ENCODE assay signal across 8 mouse cellular contexts in the genomic region with DNA sequence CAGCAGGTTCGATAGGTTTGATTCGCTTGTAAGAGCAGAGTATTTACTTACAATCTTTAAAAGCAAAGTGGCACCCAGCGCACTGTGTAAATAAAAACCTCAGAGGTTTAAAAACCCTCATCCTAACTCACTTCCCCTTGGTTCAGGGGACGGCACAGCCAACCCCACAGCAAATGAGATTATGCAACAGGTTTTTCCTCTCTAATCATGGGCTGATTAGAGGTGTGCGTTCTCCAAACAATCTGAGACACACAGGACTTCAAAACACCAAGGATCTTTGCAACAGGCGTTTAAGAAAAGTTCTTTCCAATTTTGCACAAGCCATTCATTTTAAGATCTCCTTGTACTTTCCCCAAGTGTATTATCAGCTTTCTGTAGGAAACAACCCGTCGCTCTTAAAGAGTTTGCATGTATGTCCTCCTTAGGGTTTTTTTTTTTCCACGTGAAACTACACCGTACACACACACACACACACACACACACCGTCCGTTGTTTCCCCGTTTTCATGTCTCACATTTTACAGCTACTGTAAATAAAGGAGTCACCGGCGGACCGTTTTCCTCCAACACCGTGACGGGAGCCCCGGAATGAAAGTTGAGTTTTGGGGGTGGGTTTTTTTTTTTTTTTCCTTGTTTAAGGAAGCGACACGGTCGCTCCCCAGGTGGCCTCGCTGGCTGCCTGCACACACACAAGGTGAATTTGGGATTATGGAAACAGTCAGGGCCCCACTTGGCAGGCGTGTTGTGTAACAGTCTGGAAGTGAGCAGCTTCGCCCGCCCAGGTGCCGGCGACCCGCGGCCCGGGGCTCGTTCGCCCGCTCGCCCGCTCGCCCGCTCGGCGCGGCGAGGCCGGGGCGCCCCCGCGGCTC. TPM values are rescaled to one million over a fixed set of nuclear protein-coding genes. Genes with fewer than 3 reads are reported as not detected.
DNase-seq lines count a peak whose midpoint lies in the region; ATAC-seq and TF ChIP-seq lines count a peak whose summit lies in the region.

No protein-coding gene starts in this region.

- no peaks in the 10 kb centered on the region for H3K9me3 ChIP-seq in hindbrain, embryonic 14.5 days (ENCODE audit: control insufficient read depth, low read length)
- no peaks in the 10 kb centered on the region for H3K9me3 ChIP-seq in limb, embryonic 14.5 days (ENCODE audit: control insufficient read depth, low read length)
- no peaks in the 10 kb centered on the region for H3K9me3 ChIP-seq in midbrain, embryonic 13.5 days
- no peaks in the 10 kb centered on the region for H3K9me3 ChIP-seq in stomach, embryonic 15.5 days

- no peaks in the 10 kb centered on the region for H3K27me3 ChIP-seq in cerebellum, adult 2 months (ENCODE audit: control insufficient read depth, insufficient read depth, low read length)
- H3K27me3 ChIP-seq in hindbrain, embryonic 14.5 days (ENCODE audit: control insufficient read depth, insufficient read depth, low read length) = peaks cover 13% of the 10 kb centered on the region; the same call in 1 of the 2 replicates
- H3K27me3 ChIP-seq in limb, embryonic 14.5 days (ENCODE audit: control insufficient read depth, insufficient read depth, low read length) = no peaks in the 10 kb centered on the region
- peaks cover 9% of the 10 kb centered on the region for H3K27me3 ChIP-seq in midbrain, embryonic 13.5 days
- H3K27me3 ChIP-seq in stomach, embryonic 15.5 days (replicated peaks) = no peaks in the 10 kb centered on the region

- H3K9ac ChIP-seq in hindbrain, embryonic 14.5 days = peak overlapping the region; percentile 77
- H3K9ac ChIP-seq in limb, embryonic 14.5 days (ENCODE audit: low read depth, low read length, severe bottlenecking) = peak overlapping the region; percentile 94
- H3K9ac ChIP-seq in midbrain, embryonic 13.5 days (replicated peaks) = peak overlapping the region; percentile 79
- peak overlapping the region; percentile 96 for H3K9ac ChIP-seq in stomach, embryonic 15.5 days

- no peak for TF ChIP-seq POLR2A in cerebellum, adult 2 months (IDR thresholded peaks at IDR 0.05; ENCODE audit: borderline replicate concordance, insufficient read depth, low read length)
- no peak for TF ChIP-seq POLR2A in limb, embryonic 14.5 days (IDR thresholded peaks at IDR 0.05; ENCODE audit: borderline replicate concordance, extremely low read depth, insufficient read depth, insufficient read length)

- 1% methylated on average over 46 of the region's 46 CpGs for WGBS in cerebellum, adult 2 months
- WGBS in hindbrain, embryonic 14.5 days = under 1% methylated on average over 41 of the region's 46 CpGs
- WGBS in limb, embryonic 14.5 days = 1% methylated on average over 24 of the region's 46 CpGs
- under 1% methylated on average over 45 of the region's 46 CpGs for WGBS in midbrain, embryonic 13.5 days
- under 1% methylated on average over 46 of the region's 46 CpGs for WGBS in stomach, embryonic 15.5 days

- DNase-seq in spleen, adult 12 weeks (ENCODE audit: low spot score) = peak; percentile 24
- no peak for DNase-seq in spleen, postnatal 14 days (ENCODE audit: low spot score in 2 of 2)
- peak; percentile 74 to 78 for DNase-seq in cerebellum, adult 2 months
- DNase-seq in gastrocnemius, adult 18-20 months (ENCODE audit: low spot score) = peak; percentile 28
- DNase-seq in hindbrain, embryonic 14.5 days (ENCODE audit: low spot score) = no peak
- DNase-seq in limb, embryonic 14.5 days (ENCODE audit: low spot score) = peak; percentile 24

- no peak for TF ChIP-seq CTCF in cerebellum, adult 2 months (IDR thresholded peaks at IDR 0.05; ENCODE audit: borderline replicate concordance, insufficient read depth, low read depth, low read length)

- no peak for ATAC-seq in hindbrain, embryonic 14.5 days (ENCODE audit: low FRiP score)
- peak; percentile 13; the same call in 1 of the 2 replicates for ATAC-seq in limb, embryonic 14.5 days (ENCODE audit: low FRiP score, low read depth)
- no peak for ATAC-seq in midbrain, embryonic 13.5 days
- ATAC-seq in stomach, embryonic 15.5 days (ENCODE audit: insufficient read depth, low FRiP score, low read depth) = peak; percentile 57

- peak overlapping the region; percentile 80 for H3K4me3 ChIP-seq in cerebellum, adult 2 months (replicated peaks; ENCODE audit: insufficient read depth, low read depth, low read length)
- peak overlapping the region; percentile 60 for H3K4me3 ChIP-seq in hindbrain, embryonic 14.5 days (replicated peaks; ENCODE audit: low read length)
- peak overlapping the region; percentile 72 for H3K4me3 ChIP-seq in limb, embryonic 14.5 days (replicated peaks; ENCODE audit: low read length)
- H3K4me3 ChIP-seq in midbrain, embryonic 13.5 days (replicated peaks) = peak overlapping the region; percentile 73
- peak overlapping the region; percentile 76 for H3K4me3 ChIP-seq in stomach, embryonic 15.5 days (replicated peaks)

- no peaks in the 10 kb centered on the region for H3K36me3 ChIP-seq in hindbrain, embryonic 14.5 days (replicated peaks; ENCODE audit: control insufficient read depth, insufficient read depth)
- no peaks in the 10 kb centered on the region for H3K36me3 ChIP-seq in limb, embryonic 14.5 days (ENCODE audit: control insufficient read depth, insufficient read depth, low read length)
- no peaks in the 10 kb centered on the region for H3K36me3 ChIP-seq in midbrain, embryonic 13.5 days
- no peaks in the 10 kb centered on the region for H3K36me3 ChIP-seq in stomach, embryonic 15.5 days

- peak overlapping the region; percentile 89 for H3K4me2 ChIP-seq in hindbrain, embryonic 14.5 days (replicated peaks)
- peak overlapping the region; percentile 65 for H3K4me2 ChIP-seq in limb, embryonic 14.5 days (replicated peaks; ENCODE audit: low read depth, low read length, severe bottlenecking)
- peak overlapping the region; percentile 78 for H3K4me2 ChIP-seq in midbrain, embryonic 13.5 days (replicated peaks)
- peak overlapping the region; percentile 48 for H3K4me2 ChIP-seq in stomach, embryonic 15.5 days

- peak overlapping the region; percentile 99 for H3K27ac ChIP-seq in cerebellum, adult 2 months (ENCODE audit: insufficient read depth, low read length)
- H3K27ac ChIP-seq in hindbrain, embryonic 14.5 days = peak overlapping the region; percentile 68
- H3K27ac ChIP-seq in limb, embryonic 14.5 days (replicated peaks; ENCODE audit: low read depth, low read length) = peak overlapping the region; percentile 98
- H3K27ac ChIP-seq in midbrain, embryonic 13.5 days = peak overlapping the region; percentile 74
- peak overlapping the region; percentile 98 for H3K27ac ChIP-seq in stomach, embryonic 15.5 days

- peaks cover 5% of the 10 kb centered on the region; the same call in 1 of the 2 replicates for H3K4me1 ChIP-seq in cerebellum, adult 2 months (ENCODE audit: control insufficient read depth, insufficient read depth, low read length)
- H3K4me1 ChIP-seq in hindbrain, embryonic 14.5 days (replicated peaks; ENCODE audit: control insufficient read depth, insufficient read depth, low read length) = no peaks in the 10 kb centered on the region
- H3K4me1 ChIP-seq in limb, embryonic 14.5 days (ENCODE audit: control insufficient read depth, insufficient read depth, low read length) = peaks cover 8% of the 10 kb centered on the region; the same call in 1 of the 2 replicates
- H3K4me1 ChIP-seq in midbrain, embryonic 13.5 days (replicated peaks) = peaks cover 24% of the 10 kb centered on the region
- peaks cover 7% of the 10 kb centered on the region for H3K4me1 ChIP-seq in stomach, embryonic 15.5 days

RNA-seq across cellular contexts. Expression of gene Dusp16, which starts 0.9 kb away (rescaled TPM):
- polyA plus RNA-seq in cerebellum, adult 2 months (2012; rRNA removed) = 18.8 and 19.8 TPM in 2 replicates
- total RNA-seq in gastrocnemius, adult 18-20 months (2021) = 10 to 100 TPM; 12.2 to 16.7 TPM
- 5.4 and 5.7 TPM in 2 replicates for polyA plus RNA-seq in hindbrain, embryonic 14.5 days (2014; fragmentation: Nextera tagmentation; extraction: Ambion mirVana)
- polyA plus RNA-seq in limb, embryonic 14.5 days (2012; rRNA removed) = 19.2 and 20.0 TPM in 2 replicates
- 24.6 and 26.2 TPM in 2 replicates for polyA plus RNA-seq in limb, embryonic 14.5 days (2014; fragmentation: Nextera tagmentation; extraction: Ambion mirVana)
- 7.5 and 7.7 TPM in 2 replicates for polyA plus RNA-seq in midbrain, embryonic 13.5 days (2015; fragmentation: Nextera tagmentation; extraction: Ambion mirVana)
- polyA plus RNA-seq in stomach, embryonic 15.5 days (2015; fragmentation: Nextera tagmentation; extraction: Ambion mirVana) = 15.6 and 15.7 TPM in 2 replicates

RNA-seq across cellular contexts. Expression of gene Crebl2, which starts 38.5 kb away (rescaled TPM):
- polyA plus RNA-seq in cerebellum, adult 2 months (2012; rRNA removed) = 42.3 and 47.6 TPM in 2 replicates
- 10 to 100 TPM; 12.4 to 14.2 TPM for total RNA-seq in gastrocnemius, adult 18-20 months (2021)
- 3.2 and 3.3 TPM in 2 replicates for polyA plus RNA-seq in hindbrain, embryonic 14.5 days (2014; fragmentation: Nextera tagmentation; extraction: Ambion mirVana)
- 7.5 and 8.1 TPM in 2 replicates for polyA plus RNA-seq in limb, embryonic 14.5 days (2012; rRNA removed)
- polyA plus RNA-seq in limb, embryonic 14.5 days (2014; fragmentation: Nextera tagmentation; extraction: Ambion mirVana) = 2.1 and 3.0 TPM in 2 replicates
- polyA plus RNA-seq in midbrain, embryonic 13.5 days (2015; fragmentation: Nextera tagmentation; extraction: Ambion mirVana) = 3.7 and 4.3 TPM in 2 replicates
- 3.6 TPM in 2 replicates for polyA plus RNA-seq in stomach, embryonic 15.5 days (2015; fragmentation: Nextera tagmentation; extraction: Ambion mirVana)

Comparison
In these comparisons a context has a peak if more than half of its experiments do, and no peak if none do; other contexts are left out.
1. DNase-seq: peak in spleen, adult 12 weeks (single experiment), cerebellum, adult 2 months (2 of 2), gastrocnemius, adult 18-20 months (single experiment) and limb, embryonic 14.5 days (single experiment); none in spleen, postnatal 14 days (0 of 2) and hindbrain, embryonic 14.5 days (single experiment).
2. ATAC-seq: peak in limb, embryonic 14.5 days (single experiment) and stomach, embryonic 15.5 days (single experiment); none in hindbrain, embryonic 14.5 days (single experiment) and midbrain, embryonic 13.5 days (single experiment).
3. Peak in every context shown above with its lines, with median percentiles within 50 percentile points of each other: H3K27ac ChIP-seq, H3K4me3 ChIP-seq, H3K4me2 ChIP-seq and H3K9ac ChIP-seq.